Mouse (Mus musculus): Measurements from ENCODE around the gene Erbb3.

DNA sequence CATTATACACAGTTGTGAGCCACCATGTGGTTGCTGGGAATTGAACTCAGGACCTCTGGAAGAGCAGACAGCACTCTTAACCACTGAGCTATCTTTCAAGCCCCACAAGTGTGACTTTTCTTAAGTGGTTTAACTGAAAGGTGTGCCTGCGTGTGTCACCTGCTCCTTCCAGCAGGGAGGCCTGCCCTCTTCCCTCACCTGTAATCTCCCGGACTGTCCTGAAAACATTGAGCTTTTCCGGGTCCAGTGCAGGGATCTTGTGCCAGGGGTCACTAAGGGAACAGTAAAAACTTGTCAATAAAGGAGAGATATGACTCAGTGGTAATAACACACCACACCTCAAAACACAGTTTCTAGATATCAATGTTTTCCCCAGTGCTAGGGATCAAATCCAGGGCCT, 10.2 kb downstream of the Erbb3 start:
- no peak for TF ChIP-seq CTCF (IDR thresholded peaks at IDR 0.05; ENCODE audit: control insufficient read depth, insufficient read depth, insufficient read length)
- no peak for TF ChIP-seq MYOD1 (IDR thresholded peaks at IDR 0.05; ENCODE audit: control insufficient read depth, insufficient read length, low read depth)
- TF ChIP-seq MAX (IDR thresholded peaks at IDR 0.05), result no peak
- no peak for TF ChIP-seq CEBPB (IDR thresholded peaks at IDR 0.05; ENCODE audit: low read depth)
- no peak for TF ChIP-seq USF1 (IDR thresholded peaks at IDR 0.05; ENCODE audit: low read depth)
